Mouse (Mus musculus) thymus, adult 2 months (tissue): ENCODE data around the gene Psg27.

Experiments used
- CTCF ChIP-seq: fragments of 200-500 bp; IDR thresholded peaks from 2 replicates; pipeline ENCODE4 v1.5.1; 2012; ENCODE audit warnings: mild to moderate bottlenecking, control low read depth, low read length, moderate library complexity, borderline replicate concordance; ENCODE audit not compliant: control insufficient read depth, poor library complexity, insufficient read depth; ENCODE audit errors: extremely low read depth
- POLR2A ChIP-seq: fragments of 200-500 bp; IDR thresholded peaks from 2 replicates; pipeline ENCODE4 v1.6.1; 2012; ENCODE audit warnings: mild to moderate bottlenecking, low read length, control low read depth, moderate library complexity; ENCODE audit not compliant: control insufficient read depth, poor library complexity, insufficient read depth; ENCODE audit errors: extremely low read depth

DNA sequence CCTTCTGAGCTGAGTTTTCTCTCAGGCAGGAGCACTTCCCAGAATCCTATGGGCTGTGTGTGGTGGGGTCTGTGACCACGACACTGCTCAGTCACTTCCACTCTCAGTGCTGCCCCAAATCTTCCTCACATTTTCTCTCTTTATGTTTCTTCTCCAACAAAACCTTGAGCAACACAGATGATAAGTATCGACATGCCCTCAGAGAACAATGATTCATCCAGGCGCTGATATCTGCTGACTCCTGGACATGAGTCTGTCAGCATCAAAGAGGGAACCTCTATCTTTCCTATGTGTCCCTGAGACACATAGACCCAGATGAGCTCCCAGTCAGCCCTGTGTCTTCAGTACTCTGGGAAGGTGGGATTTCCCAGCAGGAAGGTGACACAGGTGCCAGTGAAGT is at the start of gene Psg27:
- TF ChIP-seq POLR2A, result no peak
- TF ChIP-seq CTCF, result no peak
